Mouse (Mus musculus) heart, postnatal 0 days (tissue): ENCODE results near the gene Dennd1a.

Source experiments
- CTCF ChIP-seq: IDR thresholded peaks from 2 replicates; pipeline ENCODE4 v1.5.1; 2016; ENCODE audit warnings: antibody characterized with exemption, control low read depth, low read depth
- EP300 ChIP-seq: IDR thresholded peaks from 2 replicates; pipeline ENCODE4 v1.6.1; 2016; ENCODE audit warnings: antibody characterized with exemption, low read depth

GRCm38 (mm10) chr2:38144831-38145230 is 142.4 kb downstream of the Dennd1a start:
- no peak for TF ChIP-seq CTCF
- TF ChIP-seq EP300: no peak
